Mouse (Mus musculus) embryonic facial prominence, embryonic 12.5 days (tissue): Measurements from ENCODE around the gene Dnajc16. TPM values are rescaled to one million over a fixed set of nuclear protein-coding genes. Genes with fewer than 3 reads are reported as not detected.
A peak's percentile ranks its signal among the peaks of the same experiment; 100 is the strongest.
"Not testable (repeated sequence)": the region's sequence is repeated elsewhere in the genome, so short reads cannot be mapped to it uniquely, and the experiment has no call there.

Experiments used
- ATAC-seq: fragments of 200-750 bp; cut with Nextera tagmentation; 2 replicates; pipeline ENCODE4 v1.8.0; 2017; ENCODE audit not compliant: insufficient number of reproducible peaks, insufficient read depth, low FRiP score, low TSS enrichment
- H3K27ac ChIP-seq: fragments of 300-500 bp; sonication (generic); 2 replicates; pipeline ENCODE4 v1.5.1; 2016; ENCODE audit warnings: mild to moderate bottlenecking
- H3K27me3 ChIP-seq: fragments of 300-500 bp; sonication (generic); 2 replicates; pipeline ENCODE4 v1.6.1; 2016; ENCODE audit warnings: mild to moderate bottlenecking, moderate library complexity
- H3K36me3 ChIP-seq: fragments of 300-500 bp; sonication (generic); 2 replicates; pipeline ENCODE4 v1.6.1; 2016; ENCODE audit warnings: mild to moderate bottlenecking
- H3K4me1 ChIP-seq: fragments of 300-500 bp; sonication (generic); 2 replicates; pipeline ENCODE4 v1.6.1; 2016
- H3K4me2 ChIP-seq: fragments of 300-500 bp; sonication (generic); replicated peaks from 2 replicates; pipeline ENCODE4 v1.6.1; 2016; ENCODE audit warnings: mild to moderate bottlenecking, moderate library complexity
- H3K4me3 ChIP-seq: fragments of 300-500 bp; sonication (generic); 2 replicates; pipeline ENCODE4 v1.5.1; 2016; ENCODE audit warnings: mild to moderate bottlenecking
- H3K9ac ChIP-seq: fragments of 300-500 bp; sonication (generic); 2 replicates; pipeline ENCODE4 v1.6.1; 2016; ENCODE audit warnings: mild to moderate bottlenecking, moderate library complexity
- H3K9me3 ChIP-seq: fragments of 300-500 bp; sonication (generic); 2 replicates; pipeline ENCODE4 v1.6.1; 2016; ENCODE audit warnings: mild to moderate bottlenecking, moderate library complexity
- WGBS: fragments of 180-500 bp; shearing (Covaris S2); methylation state at CpG from one replicate; pipeline ENCODE4 v1.1.7; 2016; 5-methylcytosine and 5-hydroxymethylcytosine counted together
- polyA plus RNA-seq: library from polyadenylated mRNA; unstranded; fragments of >200 nt; fragmentation: Nextera tagmentation; extraction: Ambion mirVana; gene quantifications from 2 replicates; pipeline ENCODE4 v1.2.1, GENCODE M21; 2016

Gene Dnajc16
- polyA plus RNA-seq, 1 experiment from 2014 or later = 4.7 TPM

DNA sequence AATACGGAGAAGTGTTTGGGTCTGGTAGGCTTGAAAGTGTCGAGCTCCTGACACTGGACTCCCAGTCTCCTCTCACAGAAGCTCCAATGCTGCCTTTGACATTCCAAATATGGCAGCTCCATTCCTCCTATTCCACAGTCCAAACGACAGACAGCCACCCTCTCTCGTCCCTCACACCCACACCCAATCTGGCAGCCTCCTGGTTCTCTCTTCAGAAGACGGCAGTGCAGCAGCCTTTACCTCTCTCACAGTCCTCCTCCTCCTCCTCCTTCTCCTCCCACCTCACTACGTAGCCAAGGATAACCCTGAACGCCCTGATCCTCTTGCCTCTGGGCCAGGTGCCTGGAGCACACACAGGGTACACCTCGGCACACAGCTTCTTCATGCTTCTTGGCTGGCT, 10.9 kb downstream of the Dnajc16 start:
- peaks cover 91% of the 10 kb centered on the region for H3K36me3 ChIP-seq
- no peak overlapping the region for H3K27ac ChIP-seq
- no peak overlapping the region for H3K9ac ChIP-seq
- no peak for ATAC-seq
- H3K4me3 ChIP-seq = no peak overlapping the region
- no peaks in the 10 kb centered on the region for H3K4me1 ChIP-seq
- H3K9me3 ChIP-seq = no peaks in the 10 kb centered on the region
- H3K4me2 ChIP-seq = no peak overlapping the region
- WGBS = 90% methylated on average over 8 of the region's 8 CpGs
- no peaks in the 10 kb centered on the region for H3K27me3 ChIP-seq

DNA sequence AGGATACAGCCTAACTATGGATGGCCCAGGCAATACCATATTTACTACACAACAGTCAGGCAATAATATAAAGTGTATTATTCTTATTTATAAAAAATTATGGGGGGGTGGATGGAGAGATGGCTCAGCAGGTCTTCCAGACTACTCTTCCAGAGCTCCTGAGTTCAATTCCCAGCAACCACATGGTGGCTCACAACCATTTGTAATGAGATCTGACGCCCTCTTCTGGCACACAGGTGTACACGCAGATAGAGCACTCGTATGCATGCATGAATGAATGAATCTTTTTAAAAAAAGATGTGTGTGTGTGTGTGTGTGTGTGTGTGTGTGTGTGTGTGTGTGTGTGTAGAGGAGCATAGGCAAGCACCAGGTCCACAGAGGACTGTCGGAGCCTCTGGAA, 17.7 kb downstream of the Dnajc16 start:
- not testable (repeated sequence) for H3K9ac ChIP-seq, ATAC-seq, H3K9me3 ChIP-seq, H3K4me1 ChIP-seq, H3K4me2 ChIP-seq, H3K27me3 ChIP-seq, H3K27ac ChIP-seq, H3K4me3 ChIP-seq
- peaks cover 90% of the 10 kb centered on the region for H3K36me3 ChIP-seq
- 86% methylated on average over 4 of the region's 4 CpGs for WGBS

DNA sequence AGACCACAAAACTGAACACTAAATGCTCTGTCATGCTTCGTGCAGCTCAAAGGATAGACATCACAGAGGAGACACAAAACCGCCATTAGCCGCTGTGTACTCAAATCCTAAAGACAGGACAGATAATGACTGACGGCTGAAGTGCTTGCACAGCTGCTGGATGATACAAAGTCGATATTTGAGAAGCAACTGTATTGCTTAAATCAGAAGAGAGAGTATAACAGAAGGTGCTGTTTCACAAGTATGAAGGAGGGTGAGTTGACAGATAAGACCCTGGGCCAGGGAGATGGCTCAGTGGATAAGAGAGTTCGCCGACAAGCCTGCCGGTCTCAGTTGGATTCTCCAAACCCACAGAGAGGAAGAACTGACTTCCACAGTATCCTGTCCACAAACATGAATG, 18.9 kb downstream of the Dnajc16 start:
- peaks cover 94% of the 10 kb centered on the region for H3K36me3 ChIP-seq
- no peaks in the 10 kb centered on the region for H3K9me3 ChIP-seq
- H3K4me1 ChIP-seq = 0 out of 2 replicates have a peak, but pooled peaks cover 3% of the 10 kb centered on the region
- no peaks in the 10 kb centered on the region for H3K27me3 ChIP-seq
- H3K4me3 ChIP-seq = no peak overlapping the region
- WGBS = 89% methylated on average over 8 of the region's 8 CpGs
- H3K27ac ChIP-seq = no peak overlapping the region
- no peak for ATAC-seq
- no peak overlapping the region for H3K9ac ChIP-seq
- H3K4me2 ChIP-seq = no peak overlapping the region

DNA sequence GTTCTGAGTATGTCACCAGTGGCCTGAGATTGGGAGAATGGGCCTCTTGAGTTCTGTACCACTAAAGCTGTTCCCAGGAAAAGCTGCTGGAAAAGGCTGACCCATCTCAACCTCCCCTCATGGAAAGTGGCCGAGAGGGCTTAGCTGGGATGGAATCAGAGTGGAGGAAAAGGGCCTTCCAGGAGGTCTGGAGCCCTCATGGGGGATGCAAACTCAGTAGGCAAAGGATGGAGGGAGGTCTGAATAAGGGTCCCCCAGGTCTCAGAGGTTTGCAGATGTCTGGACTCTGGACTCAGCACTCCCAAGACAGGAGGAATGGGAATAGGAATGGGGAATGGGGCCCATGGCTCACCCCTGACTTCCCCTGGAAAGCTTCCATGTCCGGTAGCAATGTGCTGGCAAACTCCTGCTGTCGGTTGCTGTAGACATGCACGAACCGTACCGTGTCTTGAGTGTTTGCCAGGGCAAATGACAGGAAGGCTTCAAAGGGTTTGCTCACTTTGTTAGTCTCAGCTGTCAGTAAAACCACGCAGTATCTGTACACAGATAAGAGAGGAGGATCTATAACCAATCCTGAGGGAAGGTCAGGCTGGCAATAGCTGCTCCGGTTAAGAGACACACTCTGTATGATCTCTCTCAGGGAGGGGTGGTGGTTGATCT, 21.1 kb downstream of the Dnajc16 start:
- H3K4me1 ChIP-seq = 0 out of 2 replicates have a peak, but pooled peaks cover 3% of the 10 kb centered on the region
- no peak overlapping the region for H3K27ac ChIP-seq
- H3K36me3 ChIP-seq = peaks cover 93% of the 10 kb centered on the region
- no peak for ATAC-seq
- H3K9ac ChIP-seq = no peak overlapping the region
- H3K27me3 ChIP-seq = no peaks in the 10 kb centered on the region
- no peak overlapping the region for H3K4me2 ChIP-seq
- H3K9me3 ChIP-seq = no peaks in the 10 kb centered on the region
- WGBS = 91% methylated on average over 8 of the region's 8 CpGs
- no peak overlapping the region for H3K4me3 ChIP-seq

DNA sequence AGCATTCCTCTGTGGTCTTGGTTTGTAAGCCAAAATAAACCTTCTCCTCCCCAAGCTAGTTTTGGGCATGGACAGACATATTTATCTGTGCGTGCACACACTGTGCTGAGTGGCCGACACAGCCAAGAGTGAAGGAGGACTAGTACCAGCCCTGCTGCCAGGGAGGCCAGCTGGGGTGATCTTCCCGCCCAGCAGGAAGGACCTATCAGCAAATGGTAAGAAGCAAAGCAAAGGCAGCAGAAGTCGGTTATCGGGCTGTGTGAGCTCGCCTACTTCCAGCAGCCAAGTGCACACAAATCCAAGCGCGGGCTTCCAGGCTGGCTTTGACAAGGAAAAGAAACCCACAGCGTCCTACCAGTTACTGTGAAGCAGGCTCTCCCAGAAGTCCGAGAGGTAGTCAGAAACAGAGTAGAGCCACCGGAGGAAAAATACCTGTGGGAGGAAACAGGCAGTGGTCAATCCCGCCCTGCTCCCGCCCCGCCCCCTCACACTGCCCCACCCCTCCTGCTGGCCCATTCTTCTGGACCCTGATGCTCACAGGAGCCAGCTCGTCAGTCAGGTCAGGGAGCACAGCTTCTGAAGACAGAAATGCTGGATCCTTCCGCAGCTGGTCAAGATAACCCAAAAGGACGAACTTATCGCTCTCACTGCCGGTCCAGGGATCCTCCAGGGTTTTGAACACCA, 23.2 kb downstream of the Dnajc16 start:
- ATAC-seq = 0 out of 2 replicates have a peak, but pooled peaks have one; percentile 53
- H3K9ac ChIP-seq = no peak overlapping the region
- H3K36me3 ChIP-seq = peaks cover 92% of the 10 kb centered on the region
- 0 out of 2 replicates have a peak, but pooled peaks cover 3% of the 10 kb centered on the region for H3K4me1 ChIP-seq
- WGBS = 73% methylated on average over 19 of the region's 19 CpGs
- no peak overlapping the region for H3K4me2 ChIP-seq
- peak overlapping the region; percentile 77 for H3K27ac ChIP-seq
- no peaks in the 10 kb centered on the region for H3K9me3 ChIP-seq
- no peaks in the 10 kb centered on the region for H3K27me3 ChIP-seq
- H3K4me3 ChIP-seq = no peak overlapping the region

DNA sequence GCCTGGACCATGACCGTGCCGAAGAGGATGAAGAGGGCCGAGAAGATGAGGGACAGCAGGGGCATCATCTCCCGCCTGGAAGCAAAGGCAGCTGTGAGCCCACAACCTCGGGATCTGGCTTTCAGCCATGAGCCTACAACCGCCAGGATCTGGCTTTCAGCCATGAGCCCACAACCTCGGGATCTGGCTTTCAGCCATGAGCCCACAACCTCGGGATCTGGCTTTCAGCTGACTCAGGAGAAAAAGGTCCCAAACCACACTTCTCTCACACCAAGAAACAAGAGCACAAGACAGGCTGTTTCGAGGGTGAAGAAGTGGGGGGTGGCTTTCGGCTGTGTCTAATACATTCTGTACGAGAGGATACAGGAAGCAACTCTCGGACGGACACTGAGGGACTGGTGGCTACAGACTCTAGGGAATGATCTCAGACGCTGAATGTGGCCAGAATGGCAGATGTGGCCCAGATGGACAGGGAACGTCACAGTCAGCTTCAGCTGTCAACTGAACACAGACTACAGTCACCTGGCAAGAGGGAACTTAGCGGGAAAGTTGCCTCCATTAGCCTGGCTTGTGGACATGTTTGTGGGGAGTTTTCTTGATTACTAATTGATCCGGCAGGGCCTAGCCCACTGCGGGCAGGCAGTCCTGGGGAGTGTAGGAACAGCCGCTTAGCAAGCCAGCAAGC, 23.9 kb downstream of the Dnajc16 start:
- H3K27ac ChIP-seq = peak overlapping the region; percentile 77
- 63% methylated on average over 19 of the region's 19 CpGs for WGBS

DNA sequence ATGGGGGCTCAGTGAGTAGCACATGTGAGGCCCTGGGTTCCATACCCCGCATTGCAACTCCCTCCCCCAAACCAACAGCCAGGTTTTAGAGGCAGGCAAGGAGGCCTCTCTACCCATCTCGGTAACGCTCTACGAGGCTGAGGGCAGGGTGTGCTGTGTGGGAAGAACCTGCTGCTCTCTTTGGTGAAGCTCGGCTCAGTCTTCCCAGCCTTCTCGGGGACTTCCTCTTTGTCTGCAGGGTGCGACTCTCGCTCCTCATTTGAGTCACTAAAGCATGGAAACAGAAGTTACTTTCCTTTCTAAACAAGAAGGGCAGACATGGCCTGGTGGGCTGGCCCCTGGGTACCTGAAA, 24.4 kb downstream of the Dnajc16 start:
- Histone ChIP-seq H3K9me3 (no peaks in the 10 kb centered on the region), H3K27ac (peak overlapping the region; percentile 77), H3K9ac (no peak overlapping the region), H3K27me3 (no peaks in the 10 kb centered on the region), H3K4me3 (no peak overlapping the region), H3K36me3 (peaks cover 92% of the 10 kb centered on the region), H3K4me1 (0 out of 2 replicates have a peak, but pooled peaks cover 3% of the 10 kb centered on the region), H3K4me2 (no peak overlapping the region)
- 86% methylated on average over 8 of the region's 8 CpGs for WGBS
- no peak for ATAC-seq

More for the DNA sequence above, 23.9 kb downstream of the Dnajc16 start:
- H3K4me3 ChIP-seq = no peak overlapping the region
- no peaks in the 10 kb centered on the region for H3K9me3 ChIP-seq
- H3K27me3 ChIP-seq = no peaks in the 10 kb centered on the region
- no peak overlapping the region for H3K9ac ChIP-seq
- no peak overlapping the region; the same call in 1 of the 2 replicates for H3K4me2 ChIP-seq
- peaks cover 92% of the 10 kb centered on the region for H3K36me3 ChIP-seq
- peak; percentile 62 for ATAC-seq
- 0 out of 2 replicates have a peak, but pooled peaks cover 3% of the 10 kb centered on the region for H3K4me1 ChIP-seq

DNA sequence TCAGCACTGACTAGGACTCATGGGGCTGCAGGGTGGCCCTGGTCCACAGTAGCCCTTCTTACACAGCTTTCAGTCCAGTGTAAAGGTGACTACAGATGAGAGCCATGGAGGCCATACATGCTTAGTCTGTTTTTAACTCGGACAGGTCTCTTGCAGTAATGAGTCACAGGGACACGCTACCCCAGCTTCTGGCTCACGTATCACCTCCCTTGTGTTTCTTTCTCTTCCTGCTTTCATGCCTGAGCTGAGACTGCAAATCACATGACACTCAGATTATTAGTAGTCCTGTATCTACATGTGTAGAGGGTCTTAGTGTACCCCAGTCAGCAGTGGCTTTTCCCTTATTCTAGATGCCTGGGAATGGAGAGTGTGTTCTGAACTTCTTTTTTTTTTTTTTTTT, 25.7 kb downstream of the Dnajc16 start:
- Histone ChIP-seq H3K27ac (no peak overlapping the region), H3K4me3 (no peak overlapping the region), H3K27me3 (no peaks in the 10 kb centered on the region), H3K9ac (no peak overlapping the region), H3K36me3 (peaks cover 84% of the 10 kb centered on the region), H3K4me2 (no peak overlapping the region), H3K9me3 (no peaks in the 10 kb centered on the region), H3K4me1 (0 out of 2 replicates have a peak, but pooled peaks cover 3% of the 10 kb centered on the region)
- ATAC-seq = no peak
- 89% methylated on average over 3 of the region's 3 CpGs for WGBS

DNA sequence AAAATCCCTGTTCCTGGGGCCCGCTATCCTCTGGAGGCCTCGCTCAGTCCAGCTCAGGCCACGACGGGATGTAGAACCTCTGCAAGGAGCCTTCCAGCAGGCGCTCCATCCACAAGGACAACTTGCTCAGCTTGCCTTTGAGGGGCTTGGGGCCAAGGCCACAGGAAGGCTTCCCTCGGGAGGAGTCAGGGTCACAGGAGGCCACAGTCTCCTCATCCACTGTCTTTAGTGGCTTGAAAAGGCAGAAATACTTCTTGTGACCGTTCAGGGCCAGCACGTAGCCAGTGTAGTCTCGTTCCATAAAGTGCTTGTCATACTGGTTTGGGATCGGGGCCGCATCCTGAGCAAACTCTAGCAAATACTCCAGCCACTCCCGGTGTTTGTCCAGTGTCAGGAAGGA, 27.3 kb downstream of the Dnajc16 start:
- Histone ChIP-seq H3K27me3 (no peaks in the 10 kb centered on the region), H3K4me2 (no peak overlapping the region), H3K36me3 (peaks cover 68% of the 10 kb centered on the region), H3K27ac (no peak overlapping the region), H3K9ac (no peak overlapping the region), H3K9me3 (no peaks in the 10 kb centered on the region), H3K4me3 (no peak overlapping the region), H3K4me1 (0 out of 2 replicates have a peak, but pooled peaks cover 3% of the 10 kb centered on the region)
- 92% methylated on average over 12 of the region's 12 CpGs for WGBS
- ATAC-seq = no peak

DNA sequence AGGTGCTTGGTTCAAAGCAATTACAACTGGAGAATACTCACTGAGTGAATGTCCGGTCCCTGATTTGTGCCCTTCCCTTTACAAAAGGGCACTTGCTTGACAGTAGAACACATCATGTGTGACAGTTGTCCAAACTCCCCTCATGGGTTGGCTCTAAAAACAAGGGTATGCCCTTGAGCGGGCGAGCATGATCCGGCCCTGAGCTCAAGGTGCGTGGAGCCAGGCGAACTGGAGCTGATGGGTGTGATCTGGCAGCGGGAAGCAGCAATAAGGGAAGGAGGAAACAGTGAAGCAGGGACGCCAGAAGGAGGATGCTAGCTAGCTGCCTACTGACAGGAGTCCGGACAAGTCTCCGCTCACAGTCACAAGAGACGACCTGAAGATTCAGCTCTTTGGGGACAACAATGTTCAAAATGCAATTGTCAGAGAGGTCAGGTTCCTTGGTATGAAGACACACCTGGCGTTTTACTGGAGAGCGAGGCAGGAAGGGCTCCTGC, 28.6 kb downstream of the Dnajc16 start:
- Histone ChIP-seq H3K9me3 (no peaks in the 10 kb centered on the region), H3K4me1 (0 out of 2 replicates have a peak, but pooled peaks cover 3% of the 10 kb centered on the region), H3K36me3 (peaks cover 57% of the 10 kb centered on the region), H3K4me3 (no peak overlapping the region), H3K4me2 (no peak overlapping the region), H3K27me3 (no peaks in the 10 kb centered on the region), H3K27ac (no peak overlapping the region), H3K9ac (no peak overlapping the region)
- WGBS = 93% methylated on average over 13 of the region's 13 CpGs
- no peak for ATAC-seq

DNA sequence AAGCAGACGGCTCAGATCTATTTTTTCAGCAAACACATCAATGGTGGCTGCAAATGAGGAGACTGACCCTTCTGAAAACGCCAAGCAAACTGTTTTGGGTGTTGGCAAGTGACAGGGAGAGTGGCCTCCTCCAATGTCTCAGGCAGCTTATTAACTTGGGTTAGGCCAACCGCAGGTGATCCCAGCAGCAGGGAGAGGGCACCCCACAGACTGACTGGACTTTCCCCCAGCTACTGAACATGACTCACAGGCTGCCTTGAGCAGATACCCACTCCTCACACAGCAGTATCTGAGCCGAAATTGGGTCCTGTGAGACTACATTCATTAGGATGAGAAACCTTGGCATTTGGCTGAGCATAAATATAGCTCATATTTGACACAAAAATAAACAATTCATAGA, 29.8 kb downstream of the Dnajc16 start:
- no peak for ATAC-seq
- H3K4me1 ChIP-seq = no peaks in the 10 kb centered on the region
- no peak overlapping the region for H3K9ac ChIP-seq
- 82% methylated on average over 4 of the region's 4 CpGs for WGBS
- no peak overlapping the region for H3K4me2 ChIP-seq
- no peak overlapping the region for H3K27ac ChIP-seq
- H3K36me3 ChIP-seq = peaks cover 45% of the 10 kb centered on the region
- H3K9me3 ChIP-seq = no peaks in the 10 kb centered on the region
- no peak overlapping the region for H3K4me3 ChIP-seq
- H3K27me3 ChIP-seq = no peaks in the 10 kb centered on the region
